Mouse (Mus musculus): ENCODE data around the gene Ssbp4. TPM values are rescaled to one million over a fixed set of nuclear protein-coding genes. Genes with fewer than 3 reads are reported as not detected.
A peak's percentile ranks its signal among the peaks of the same experiment; 100 is the strongest.

Gene Ssbp4
- polyA plus RNA-seq, 1 experiment from 2014 or later = 122 TPM

DNA sequence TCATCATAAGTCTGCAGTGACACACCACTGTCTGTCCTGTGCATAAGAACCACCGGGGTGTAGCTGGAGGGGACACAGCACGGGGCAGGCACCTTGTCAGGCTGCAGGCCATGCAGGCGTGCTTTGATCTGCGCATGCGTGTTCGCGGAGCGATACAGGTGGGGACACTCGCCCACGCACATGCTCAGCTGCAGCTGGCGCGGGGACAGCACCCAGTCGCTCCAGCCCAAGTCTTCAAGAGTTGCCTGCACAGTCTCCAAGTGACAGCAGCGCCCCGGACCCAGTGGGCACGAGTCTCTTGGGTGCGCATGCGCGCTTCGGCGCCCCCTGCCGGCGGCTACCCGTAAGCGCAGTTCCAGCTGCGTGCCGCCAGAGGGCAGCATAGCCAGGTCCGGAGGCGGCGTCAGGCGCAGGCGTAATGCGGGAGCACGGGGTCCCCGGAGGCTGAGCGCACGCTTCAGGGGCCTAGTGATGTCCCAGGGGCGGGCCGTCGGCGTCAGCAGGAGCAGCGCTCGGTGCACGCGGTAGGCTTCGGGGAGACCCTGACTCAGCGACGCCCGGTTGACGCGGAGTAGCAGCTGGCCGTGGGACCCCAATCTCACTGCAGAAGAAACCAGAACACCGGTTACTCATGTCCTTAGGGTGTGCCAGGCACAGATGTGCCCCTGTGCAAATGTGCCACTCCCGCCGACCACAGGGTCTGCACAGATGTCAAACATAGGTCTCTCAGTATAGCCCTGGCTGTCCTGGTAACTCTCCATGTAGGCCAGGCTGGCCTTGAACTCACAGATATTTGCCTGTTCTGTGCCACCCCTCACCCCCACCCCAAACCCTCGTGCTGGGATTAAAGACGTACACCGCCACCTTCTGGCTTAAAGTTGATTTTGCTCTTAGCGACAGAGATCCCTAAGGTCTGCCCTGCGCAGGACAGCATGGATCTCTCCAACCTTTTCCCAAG lies 21.2 kb upstream of the Ssbp4 start:
- 0 out of 2 replicates have a peak overlapping the region, but pooled peaks have one; percentile 33 for H3K27ac ChIP-seq (ENCODE audit: low read length)
- peak overlapping the region; percentile 28 for H3K9ac ChIP-seq (replicated peaks; ENCODE audit: low read depth, low read length)
- peak; percentile 90 for ATAC-seq (ENCODE audit: insufficient number of reproducible peaks, insufficient read depth, low FRiP score, low read depth)
- H3K4me2 ChIP-seq (replicated peaks; ENCODE audit: low read depth, low read length) = peak overlapping the region; percentile 67
- peaks cover 24% of the 10 kb centered on the region for H3K4me1 ChIP-seq (ENCODE audit: control insufficient read depth, insufficient read depth, low read length)
- 1% methylated on average over 60 of the region's 60 CpGs for WGBS
- no peaks in the 10 kb centered on the region for H3K9me3 ChIP-seq (ENCODE audit: control insufficient read depth, low read depth, low read length)
- no peaks in the 10 kb centered on the region for H3K27me3 ChIP-seq (ENCODE audit: control insufficient read depth, insufficient read depth, low read length)
- H3K36me3 ChIP-seq (ENCODE audit: control insufficient read depth, insufficient read depth, low read length) = no peaks in the 10 kb centered on the region
- peak overlapping the region; percentile 33 for H3K4me3 ChIP-seq (ENCODE audit: low read depth, low read length)

DNA sequence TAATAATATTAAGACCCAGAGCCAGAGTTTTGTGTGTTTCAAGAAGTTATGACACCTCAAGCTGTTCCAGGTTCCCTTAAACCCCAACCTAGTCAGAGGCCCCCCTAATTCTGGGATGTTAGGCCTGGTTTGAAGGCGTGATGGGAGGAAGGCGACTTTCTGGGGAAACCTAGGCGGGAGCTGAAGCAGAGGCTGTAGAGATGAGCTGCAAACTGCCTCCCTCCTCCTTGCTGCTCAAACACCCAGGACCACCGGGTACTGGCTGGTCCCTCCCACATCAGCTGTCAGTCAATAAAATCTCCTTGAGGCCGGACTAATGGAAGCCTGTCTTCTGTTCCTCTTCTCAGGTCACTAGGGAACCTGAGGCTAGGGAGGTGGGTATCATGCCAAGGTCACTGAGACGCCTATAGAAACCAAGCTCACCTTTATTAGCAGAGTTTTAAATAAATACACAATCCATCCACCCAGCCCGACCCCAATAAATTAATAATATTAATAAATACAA lies 20.4 kb upstream of the Ssbp4 start:
- H3K9ac ChIP-seq (replicated peaks; ENCODE audit: low read depth, low read length) = no peak overlapping the region; the same call in 1 of the 2 replicates
- H3K36me3 ChIP-seq (ENCODE audit: control insufficient read depth, insufficient read depth, low read length) = no peaks in the 10 kb centered on the region
- no peak for ATAC-seq (ENCODE audit: insufficient number of reproducible peaks, insufficient read depth, low FRiP score, low read depth)
- peaks cover 19% of the 10 kb centered on the region for H3K4me1 ChIP-seq (ENCODE audit: control insufficient read depth, insufficient read depth, low read length)
- H3K4me3 ChIP-seq (ENCODE audit: low read depth, low read length) = peak overlapping the region; percentile 33
- no peaks in the 10 kb centered on the region for H3K27me3 ChIP-seq (ENCODE audit: control insufficient read depth, insufficient read depth, low read length)
- no peaks in the 10 kb centered on the region for H3K9me3 ChIP-seq (ENCODE audit: control insufficient read depth, low read depth, low read length)
- H3K27ac ChIP-seq (ENCODE audit: low read length) = no peak overlapping the region
- 48% methylated on average over 7 of the region's 7 CpGs for WGBS
- peak overlapping the region; percentile 67 for H3K4me2 ChIP-seq (replicated peaks; ENCODE audit: low read depth, low read length)

DNA sequence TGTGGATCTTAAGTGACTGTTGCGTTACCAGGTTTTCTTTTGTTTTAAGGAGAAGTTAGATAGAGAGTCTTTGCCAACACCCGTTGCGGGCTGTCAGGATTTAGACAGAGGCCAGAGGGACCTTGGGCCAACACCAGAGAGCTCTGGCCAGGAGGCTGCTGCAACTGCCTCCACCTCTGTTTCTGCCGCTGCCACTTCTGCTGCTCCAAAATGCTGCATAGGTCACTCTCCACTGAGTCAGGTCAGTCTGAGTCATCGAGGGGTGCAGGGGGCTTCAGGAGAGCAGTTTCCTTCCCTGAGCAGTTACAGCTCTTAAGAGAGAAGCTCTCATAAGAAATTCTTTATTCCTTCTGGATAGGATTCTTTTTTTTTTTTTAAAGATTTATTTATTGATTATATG lies 18.4 kb upstream of the Ssbp4 start:
- H3K4me3 ChIP-seq (ENCODE audit: low read depth, low read length) = no peak overlapping the region

DNA sequence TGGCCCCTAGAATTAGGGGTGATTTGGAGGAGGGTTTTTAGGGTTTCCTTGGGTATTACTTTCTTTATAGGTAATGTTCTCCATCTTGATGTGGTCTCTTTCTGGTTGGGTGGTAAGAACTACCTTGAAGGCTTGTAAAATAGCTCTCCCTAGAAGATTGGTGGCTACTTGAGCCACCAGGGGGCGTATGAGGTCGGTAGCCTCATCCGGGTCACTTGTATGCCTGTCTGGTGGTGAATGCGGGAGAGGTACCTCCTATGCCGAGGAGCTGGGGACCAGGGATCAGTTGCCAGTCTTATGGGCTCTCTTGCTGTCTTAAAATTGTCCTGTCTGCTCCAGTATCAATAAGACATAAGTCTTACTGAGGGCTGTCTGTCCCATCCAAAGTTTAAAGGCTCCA lies 16.4 kb upstream of the Ssbp4 start:
- ATAC-seq (ENCODE audit: insufficient number of reproducible peaks, insufficient read depth, low FRiP score, low read depth) = no peak
- H3K27me3 ChIP-seq (ENCODE audit: control insufficient read depth, insufficient read depth, low read length) = no peaks in the 10 kb centered on the region
- H3K4me2 ChIP-seq (replicated peaks; ENCODE audit: low read depth, low read length) = no peak overlapping the region
- H3K4me1 ChIP-seq (ENCODE audit: control insufficient read depth, insufficient read depth, low read length) = 0 out of 2 replicates have a peak, but pooled peaks cover 4% of the 10 kb centered on the region
- 13% methylated on average over 5 of the region's 5 CpGs for WGBS
- H3K9me3 ChIP-seq (ENCODE audit: control insufficient read depth, low read depth, low read length) = no peaks in the 10 kb centered on the region
- H3K4me3 ChIP-seq (ENCODE audit: low read depth, low read length) = no peak overlapping the region
- no peak overlapping the region for H3K27ac ChIP-seq (ENCODE audit: low read length)
- no peak overlapping the region for H3K9ac ChIP-seq (replicated peaks; ENCODE audit: low read depth, low read length)
- no peaks in the 10 kb centered on the region for H3K36me3 ChIP-seq (ENCODE audit: control insufficient read depth, insufficient read depth, low read length)

More for the DNA sequence above, 18.4 kb upstream of the Ssbp4 start:
- H3K36me3 ChIP-seq (ENCODE audit: control insufficient read depth, insufficient read depth, low read length) = no peaks in the 10 kb centered on the region
- 81% methylated on average over 5 of the region's 5 CpGs for WGBS
- no peak overlapping the region for H3K4me2 ChIP-seq (replicated peaks; ENCODE audit: low read depth, low read length)
- no peaks in the 10 kb centered on the region for H3K27me3 ChIP-seq (ENCODE audit: control insufficient read depth, insufficient read depth, low read length)
- no peak for ATAC-seq (ENCODE audit: insufficient number of reproducible peaks, insufficient read depth, low FRiP score, low read depth)
- H3K9me3 ChIP-seq (ENCODE audit: control insufficient read depth, low read depth, low read length) = no peaks in the 10 kb centered on the region
- H3K9ac ChIP-seq (replicated peaks; ENCODE audit: low read depth, low read length) = no peak overlapping the region
- H3K4me1 ChIP-seq (ENCODE audit: control insufficient read depth, insufficient read depth, low read length) = peaks cover 18% of the 10 kb centered on the region
- H3K27ac ChIP-seq (ENCODE audit: low read length) = no peak overlapping the region

DNA sequence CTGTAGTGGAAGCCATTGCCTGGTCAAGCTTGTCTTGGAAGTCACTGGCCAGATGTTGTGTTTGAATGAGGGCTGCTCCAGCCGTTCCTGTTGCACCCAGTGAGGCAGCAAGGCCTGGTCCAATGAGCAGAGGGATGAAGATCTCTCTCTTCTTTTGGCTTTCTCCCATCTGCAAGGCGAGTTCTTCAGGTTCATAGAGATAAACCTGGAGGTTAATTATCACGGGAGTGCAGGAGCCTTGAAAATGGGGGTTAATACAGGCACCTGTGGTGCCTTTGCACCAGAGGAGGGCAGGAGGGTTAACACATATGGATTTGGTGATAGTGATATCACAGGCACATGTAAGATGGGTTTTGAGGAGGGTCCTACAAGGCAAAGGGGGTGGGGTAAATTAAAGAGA lies 13.5 kb upstream of the Ssbp4 start:
- H3K4me2 ChIP-seq (replicated peaks; ENCODE audit: low read depth, low read length) = no peak overlapping the region
- H3K4me3 ChIP-seq (ENCODE audit: low read depth, low read length) = no peak overlapping the region
- no peak for ATAC-seq (ENCODE audit: insufficient number of reproducible peaks, insufficient read depth, low FRiP score, low read depth)
- no peak overlapping the region for H3K9ac ChIP-seq (replicated peaks; ENCODE audit: low read depth, low read length)
- H3K4me1 ChIP-seq (ENCODE audit: control insufficient read depth, insufficient read depth, low read length) = 0 out of 2 replicates have a peak, but pooled peaks cover 7% of the 10 kb centered on the region
- no peaks in the 10 kb centered on the region for H3K36me3 ChIP-seq (ENCODE audit: control insufficient read depth, insufficient read depth, low read length)
- H3K9me3 ChIP-seq (ENCODE audit: control insufficient read depth, low read depth, low read length) = no peaks in the 10 kb centered on the region
- no peaks in the 10 kb centered on the region for H3K27me3 ChIP-seq (ENCODE audit: control insufficient read depth, insufficient read depth, low read length)
- WGBS = 52% methylated on average over 3 of the region's 3 CpGs
- no peak overlapping the region for H3K27ac ChIP-seq (ENCODE audit: low read length)

DNA sequence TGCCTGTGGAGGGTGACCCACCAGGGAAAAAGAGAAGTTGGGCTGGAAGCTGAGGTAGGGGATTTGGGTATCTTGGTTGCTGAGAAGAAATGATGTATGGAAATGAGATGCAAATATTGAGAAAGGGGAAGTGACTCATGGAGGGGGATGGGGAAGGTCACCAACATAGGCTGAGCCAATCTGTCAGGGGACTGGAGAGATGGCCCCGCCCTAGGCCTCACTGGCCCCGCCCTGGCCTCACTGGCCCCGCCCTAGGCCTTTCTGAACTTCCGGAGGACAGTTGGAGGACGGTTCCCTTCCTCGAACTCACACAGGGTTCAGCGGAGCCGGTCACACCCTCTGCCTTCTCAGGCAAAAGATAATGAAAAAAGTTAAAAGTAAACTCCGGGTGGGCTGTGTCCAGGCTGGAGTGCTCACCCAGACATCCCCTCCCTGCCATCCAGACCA lies 10.2 kb upstream of the Ssbp4 start:
- Histone ChIP-seq H3K9ac (replicated peaks; ENCODE audit: low read depth, low read length) (no peak overlapping the region), H3K27ac (ENCODE audit: low read length) (no peak overlapping the region), H3K27me3 (ENCODE audit: control insufficient read depth, insufficient read depth, low read length) (no peaks in the 10 kb centered on the region), H3K4me2 (replicated peaks; ENCODE audit: low read depth, low read length) (no peak overlapping the region), H3K36me3 (ENCODE audit: control insufficient read depth, insufficient read depth, low read length) (no peaks in the 10 kb centered on the region), H3K4me1 (ENCODE audit: control insufficient read depth, insufficient read depth, low read length) (0 out of 2 replicates have a peak, but pooled peaks cover 7% of the 10 kb centered on the region), H3K4me3 (ENCODE audit: low read depth, low read length) (no peak overlapping the region), H3K9me3 (ENCODE audit: control insufficient read depth, low read depth, low read length) (no peaks in the 10 kb centered on the region)
- 29% methylated on average over 9 of the region's 9 CpGs for WGBS
- ATAC-seq (ENCODE audit: insufficient number of reproducible peaks, insufficient read depth, low FRiP score, low read depth) = peak; percentile 76; the same call in 1 of the 2 replicates

DNA sequence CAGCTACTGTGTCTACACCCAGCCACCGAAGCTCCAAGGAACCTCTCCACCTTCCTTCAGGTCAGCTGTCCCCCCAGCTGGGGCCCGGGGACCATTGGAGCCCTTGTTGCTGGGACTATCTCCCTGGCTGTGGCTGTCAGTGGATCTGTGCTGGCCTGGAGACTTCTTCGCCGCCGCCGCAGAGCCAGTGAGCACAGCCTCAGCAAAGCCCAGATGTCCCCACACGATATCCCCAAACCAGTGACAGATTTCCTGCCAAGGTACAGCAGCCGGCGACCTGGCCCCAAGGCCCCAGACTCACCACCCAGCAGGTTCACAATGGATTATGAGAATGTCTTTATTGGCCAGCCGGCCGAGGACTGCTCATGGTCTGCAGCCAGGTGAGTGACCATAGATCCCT lies 9.3 kb upstream of the Ssbp4 start:
- H3K4me3 ChIP-seq (ENCODE audit: low read depth, low read length) = no peak overlapping the region
- no peak for ATAC-seq (ENCODE audit: insufficient number of reproducible peaks, insufficient read depth, low FRiP score, low read depth)
- no peak overlapping the region for H3K9ac ChIP-seq (replicated peaks; ENCODE audit: low read depth, low read length)
- H3K4me1 ChIP-seq (ENCODE audit: control insufficient read depth, insufficient read depth, low read length) = 0 out of 2 replicates have a peak, but pooled peaks cover 10% of the 10 kb centered on the region
- H3K27me3 ChIP-seq (ENCODE audit: control insufficient read depth, insufficient read depth, low read length) = no peaks in the 10 kb centered on the region
- WGBS = 83% methylated on average over 11 of the region's 11 CpGs
- no peaks in the 10 kb centered on the region for H3K9me3 ChIP-seq (ENCODE audit: control insufficient read depth, low read depth, low read length)
- H3K27ac ChIP-seq (ENCODE audit: low read length) = no peak overlapping the region
- H3K4me2 ChIP-seq (replicated peaks; ENCODE audit: low read depth, low read length) = no peak overlapping the region
- no peaks in the 10 kb centered on the region for H3K36me3 ChIP-seq (ENCODE audit: control insufficient read depth, insufficient read depth, low read length)

DNA sequence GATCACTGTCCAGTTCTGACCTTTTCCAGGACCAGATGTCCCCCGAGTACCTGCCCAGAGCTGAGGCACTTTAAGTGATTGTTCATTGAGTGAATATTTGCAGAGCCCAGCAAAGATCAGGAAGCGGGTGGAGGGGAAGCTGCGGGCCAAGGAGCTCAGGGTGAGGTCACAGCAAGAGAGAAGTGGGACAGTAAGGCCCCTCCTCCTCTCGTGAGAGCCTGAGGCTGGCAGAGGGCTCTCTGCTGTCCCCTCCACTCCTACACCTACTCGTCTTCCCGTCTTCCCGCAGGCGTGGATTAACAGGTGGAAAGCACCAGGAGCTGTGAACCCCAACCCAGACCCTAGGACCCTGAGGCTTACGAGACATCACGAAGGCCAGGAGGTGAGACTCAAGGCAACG lies 8.0 kb upstream of the Ssbp4 start:
- WGBS = 49% methylated on average over 11 of the region's 11 CpGs

More for the DNA sequence above, 8.0 kb upstream of the Ssbp4 start:
- Histone ChIP-seq H3K4me1 (ENCODE audit: control insufficient read depth, insufficient read depth, low read length) (0 out of 2 replicates have a peak, but pooled peaks cover 10% of the 10 kb centered on the region), H3K27ac (ENCODE audit: low read length) (no peak overlapping the region), H3K4me2 (replicated peaks; ENCODE audit: low read depth, low read length) (no peak overlapping the region), H3K9ac (replicated peaks; ENCODE audit: low read depth, low read length) (no peak overlapping the region), H3K36me3 (ENCODE audit: control insufficient read depth, insufficient read depth, low read length) (no peaks in the 10 kb centered on the region), H3K4me3 (ENCODE audit: low read depth, low read length) (no peak overlapping the region), H3K27me3 (ENCODE audit: control insufficient read depth, insufficient read depth, low read length) (no peaks in the 10 kb centered on the region), H3K9me3 (ENCODE audit: control insufficient read depth, low read depth, low read length) (no peaks in the 10 kb centered on the region)
- ATAC-seq (ENCODE audit: insufficient number of reproducible peaks, insufficient read depth, low FRiP score, low read depth) = no peak
